Mouse (Mus musculus) lung, postnatal 10 days (tissue): ENCODE measurements around the gene Srxn1.

Source experiments
- DNase-seq: peaks from one replicate; pipeline ENCODE4 v3.0.0; 2021

Gene Srxn1

DNA sequence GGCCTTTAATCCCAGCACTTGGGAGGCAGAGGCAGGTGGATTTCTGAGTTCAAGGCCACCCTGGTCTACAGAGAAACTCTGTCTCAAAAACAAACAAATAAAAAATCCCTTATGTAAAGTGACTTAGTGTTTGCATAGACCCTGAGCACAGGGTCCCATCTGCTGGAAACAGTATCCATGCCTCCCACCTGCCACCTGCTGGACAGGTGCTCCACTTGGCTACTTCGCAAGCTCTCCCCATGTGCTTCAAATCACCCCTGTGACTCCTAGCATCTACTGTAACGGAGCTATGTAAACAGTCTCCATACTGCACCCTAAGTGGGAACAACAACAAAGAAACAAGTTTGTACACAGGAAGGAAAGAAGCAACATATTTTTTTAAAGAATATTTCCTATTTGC lies 23.3 kb downstream of the Srxn1 start:
- DNase-seq = no peak

DNA sequence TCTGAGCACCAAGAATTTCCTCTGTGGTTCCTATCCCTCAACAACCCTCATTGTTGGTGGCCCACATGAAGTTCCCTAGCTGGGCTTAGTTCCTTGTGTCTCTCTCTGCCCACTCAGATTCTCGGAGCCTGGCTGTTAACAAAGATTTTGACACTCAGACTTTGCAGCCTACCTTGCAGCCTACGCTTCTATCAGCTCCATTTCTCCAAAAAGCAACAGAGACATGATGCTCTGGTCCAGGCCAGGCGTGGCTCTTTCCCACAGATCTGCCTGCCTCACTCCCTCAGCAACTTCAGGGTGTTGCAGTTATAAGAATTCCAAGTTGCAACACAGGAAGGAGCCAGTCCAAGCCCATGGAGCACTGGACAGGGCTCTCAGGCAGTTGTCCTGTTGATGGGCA lies 24.5 kb downstream of the Srxn1 start:
- DNase-seq = no peak

DNA sequence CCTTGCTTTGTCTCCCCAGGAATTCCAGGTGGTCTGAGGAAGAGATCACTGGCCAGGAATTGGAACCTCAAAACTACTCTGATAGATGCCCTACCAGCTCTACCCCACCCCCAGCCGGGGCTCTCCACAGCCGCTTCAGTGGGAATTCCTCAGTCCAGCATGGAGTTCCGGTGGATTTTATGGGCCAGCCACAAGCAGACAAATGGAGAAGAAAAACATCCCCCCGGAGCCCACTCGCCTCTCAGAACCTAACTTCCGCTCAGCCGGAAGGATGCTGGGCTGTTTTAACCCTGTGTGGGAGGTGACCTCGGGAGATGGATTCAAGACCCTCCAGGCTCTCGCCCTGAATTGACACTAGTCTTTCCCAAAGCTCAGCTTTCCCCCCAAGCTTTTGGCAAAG lies 26.7 kb downstream of the Srxn1 start:
- no peak for DNase-seq

DNA sequence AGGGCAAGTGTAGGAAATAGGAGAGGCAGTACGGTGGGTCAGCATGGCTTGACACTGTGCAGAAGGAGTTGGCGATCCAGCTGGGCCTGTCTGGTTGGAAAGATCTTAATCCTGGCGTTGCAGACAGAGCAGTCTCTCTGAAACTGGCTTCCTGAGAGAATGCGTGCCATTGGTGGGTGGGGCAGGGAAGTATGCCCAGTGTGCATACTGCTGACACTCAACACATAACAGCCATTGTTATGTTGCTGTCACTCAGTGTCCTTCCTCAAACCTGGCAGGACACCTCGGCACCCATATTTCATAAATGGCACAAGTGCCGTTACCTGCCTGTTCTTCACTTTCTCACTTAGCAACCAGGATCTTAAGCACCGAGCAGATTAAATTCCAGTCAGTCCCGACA lies 27.4 kb downstream of the Srxn1 start:
- DNase-seq = peak; percentile 53

DNA sequence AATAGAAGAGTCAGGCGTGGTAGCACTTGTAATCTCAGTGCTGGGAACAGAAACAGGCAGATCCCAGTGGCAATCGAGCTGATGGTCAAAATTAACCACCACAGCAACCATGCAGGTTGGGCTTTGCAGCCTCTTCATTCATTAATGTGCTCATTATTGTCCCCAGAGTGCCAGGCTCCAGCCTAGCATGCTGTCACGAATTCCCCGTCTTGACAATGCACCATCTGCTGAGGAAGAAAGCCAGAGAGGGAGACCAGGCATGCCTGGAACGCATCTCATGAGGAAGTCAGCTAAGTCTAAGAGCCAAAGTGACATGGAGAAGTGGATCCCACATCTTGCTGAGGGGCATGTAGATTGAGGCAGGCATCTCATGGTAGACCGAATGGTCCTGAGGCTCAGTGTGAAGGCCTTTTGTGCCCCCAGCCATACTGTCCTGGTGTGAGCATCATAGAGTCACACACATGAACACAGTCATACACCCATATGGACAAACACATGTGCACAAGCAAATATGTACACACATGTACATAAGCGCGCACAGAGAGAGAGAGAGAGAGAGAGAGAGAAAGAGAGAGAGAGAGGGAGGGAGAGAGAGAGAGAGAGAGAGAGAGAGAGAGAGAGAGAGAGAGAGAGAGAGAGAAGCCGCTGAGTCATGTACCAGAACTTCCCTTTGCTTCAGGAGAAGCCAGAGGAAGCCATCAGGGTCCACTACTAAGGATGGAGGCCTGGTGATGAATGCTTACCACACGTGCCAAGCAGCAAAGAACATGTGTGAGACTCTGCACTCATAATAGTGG lies 34.1 kb downstream of the Srxn1 start:
- DNase-seq = no peak

DNA sequence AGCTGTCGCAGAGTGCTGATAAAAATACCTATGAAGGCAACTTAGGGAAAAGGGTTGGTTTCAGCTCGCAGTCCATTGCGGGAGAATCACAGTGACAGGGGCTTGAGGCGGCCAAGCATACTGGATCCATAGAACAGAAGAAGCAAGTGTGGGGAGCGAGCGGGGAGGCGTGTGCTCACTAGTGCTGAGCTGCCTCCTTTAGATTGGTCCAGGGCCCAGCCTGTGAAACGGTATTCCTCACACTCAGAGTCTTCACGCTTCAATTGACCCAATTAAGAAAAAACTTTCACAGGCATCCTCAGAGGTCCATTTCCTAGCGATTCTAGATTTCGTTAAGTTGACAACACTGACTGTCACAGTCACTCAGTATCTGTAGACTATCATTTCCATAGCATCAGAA lies 35.6 kb downstream of the Srxn1 start:
- DNase-seq = no peak

DNA sequence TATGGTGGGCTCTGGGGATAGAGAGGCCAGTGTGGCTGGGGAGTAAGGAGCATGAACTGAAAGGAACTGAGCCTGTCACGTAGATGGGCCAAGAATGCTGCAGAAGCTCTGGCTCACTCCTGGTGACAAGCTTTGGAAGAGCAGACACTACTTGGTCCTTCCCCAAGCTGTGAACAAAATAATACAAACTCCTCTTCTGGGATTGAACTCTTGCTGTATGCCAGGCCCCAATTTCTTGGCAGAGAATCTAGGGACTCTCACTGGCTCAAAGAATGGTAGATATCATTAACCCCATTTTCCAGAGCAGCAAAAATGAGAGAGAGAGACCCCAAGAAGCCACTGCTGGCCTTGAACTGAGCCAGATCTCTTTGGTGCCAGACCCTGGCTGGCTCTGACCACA lies 36.2 kb downstream of the Srxn1 start:
- peak; percentile 12 for DNase-seq

DNA sequence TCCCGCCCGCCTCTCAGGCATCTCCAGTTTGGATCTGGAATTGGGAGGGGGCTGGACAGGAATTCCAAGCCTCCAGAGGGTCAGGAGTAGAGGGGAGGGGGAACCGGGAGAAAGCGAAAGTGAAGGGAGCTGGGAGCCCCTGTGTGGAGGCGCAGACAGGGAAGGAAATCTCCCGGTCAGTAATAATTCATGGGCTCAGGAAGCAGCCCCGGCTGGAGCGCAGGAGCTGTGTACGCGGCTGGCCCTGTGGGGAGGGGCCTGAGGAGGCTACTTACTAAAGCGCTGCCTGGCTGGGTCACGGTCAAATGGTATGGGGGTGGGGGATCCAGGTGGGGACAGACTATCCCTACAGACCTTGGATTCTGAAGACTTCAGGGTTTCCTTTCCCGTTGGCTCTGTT lies 36.7 kb downstream of the Srxn1 start:
- peak; percentile 62 for DNase-seq

DNA sequence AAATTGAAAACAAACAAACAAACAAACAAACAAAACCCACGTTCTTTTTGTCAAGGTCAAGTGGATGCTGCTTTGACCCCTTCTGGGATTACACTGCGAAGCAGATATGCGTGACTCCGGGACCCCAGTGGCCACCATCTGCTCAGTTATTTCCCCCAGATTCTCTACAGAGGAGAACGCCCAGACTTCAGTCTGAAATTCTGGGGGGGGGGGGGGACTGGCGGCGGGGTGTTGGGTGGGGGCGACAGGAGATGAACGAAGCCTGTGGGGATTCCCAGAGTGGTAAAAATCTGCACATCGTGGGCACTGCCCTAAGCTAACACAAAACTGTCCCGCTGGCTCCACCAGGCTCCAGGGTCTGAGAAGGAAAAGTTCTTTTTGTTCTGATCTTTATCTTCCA lies 37.3 kb downstream of the Srxn1 start:
- no peak for DNase-seq

DNA sequence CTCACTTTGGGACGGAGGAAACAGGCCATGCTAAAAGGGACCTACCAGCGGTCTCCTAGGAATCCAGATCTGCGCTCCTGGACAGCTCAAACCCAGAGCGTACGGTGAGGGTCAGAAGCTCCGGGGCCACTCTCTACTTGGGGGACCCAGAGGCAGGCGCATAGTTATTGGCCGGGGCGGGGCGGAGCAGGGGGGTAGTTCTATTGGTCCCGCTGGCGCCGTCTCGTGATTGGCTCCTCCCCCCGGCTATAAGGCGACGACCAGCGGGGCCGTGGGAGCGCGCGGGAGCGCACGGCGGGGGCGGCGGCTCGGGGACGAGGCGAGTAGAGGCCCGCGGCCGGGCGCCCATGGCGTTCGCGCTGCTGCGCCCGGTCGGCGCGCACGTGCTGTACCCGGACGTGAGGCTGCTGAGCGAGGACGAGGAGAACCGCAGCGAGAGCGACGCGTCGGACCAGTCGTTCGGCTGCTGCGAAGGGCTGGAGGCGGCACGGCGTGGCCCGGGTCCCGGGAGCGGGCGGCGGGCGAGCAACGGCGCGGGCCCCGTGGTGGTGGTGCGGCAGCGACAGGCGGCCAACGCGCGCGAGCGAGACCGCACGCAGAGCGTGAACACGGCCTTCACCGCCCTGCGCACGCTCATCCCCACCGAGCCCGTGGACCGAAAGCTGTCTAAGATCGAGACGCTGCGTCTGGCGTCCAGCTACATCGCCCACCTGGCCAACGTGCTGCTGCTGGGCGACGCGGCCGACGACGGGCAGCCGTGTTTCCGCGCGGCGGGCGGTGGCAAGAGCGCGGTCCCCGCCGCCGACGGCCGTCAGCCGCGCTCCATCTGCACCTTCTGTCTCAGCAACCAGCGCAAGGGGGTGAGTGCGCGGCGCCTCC lies 38.2 kb downstream of the Srxn1 start, which contains the start of gene Tcf15:
Tcf15 (plus strand) TSS at position 283 of the 879 bp plus-strand sequence.
- peak; percentile 70 for DNase-seq

DNA sequence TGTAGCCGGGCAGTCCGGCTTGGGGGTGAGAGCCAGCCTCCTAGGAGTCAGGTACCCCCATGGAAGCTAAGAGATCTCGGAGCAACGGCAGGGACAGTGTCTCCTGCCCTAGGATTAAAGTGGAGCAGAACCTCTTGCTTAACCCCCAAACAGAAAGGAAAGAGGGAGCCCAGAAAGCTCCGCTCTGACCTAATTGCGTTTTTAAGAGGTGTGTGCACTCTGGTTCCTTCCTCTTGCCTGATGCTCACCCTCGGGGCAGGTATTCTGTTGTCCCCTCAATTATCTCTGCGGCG lies 38.8 kb downstream of the Srxn1 start:
- DNase-seq = no peak

DNA sequence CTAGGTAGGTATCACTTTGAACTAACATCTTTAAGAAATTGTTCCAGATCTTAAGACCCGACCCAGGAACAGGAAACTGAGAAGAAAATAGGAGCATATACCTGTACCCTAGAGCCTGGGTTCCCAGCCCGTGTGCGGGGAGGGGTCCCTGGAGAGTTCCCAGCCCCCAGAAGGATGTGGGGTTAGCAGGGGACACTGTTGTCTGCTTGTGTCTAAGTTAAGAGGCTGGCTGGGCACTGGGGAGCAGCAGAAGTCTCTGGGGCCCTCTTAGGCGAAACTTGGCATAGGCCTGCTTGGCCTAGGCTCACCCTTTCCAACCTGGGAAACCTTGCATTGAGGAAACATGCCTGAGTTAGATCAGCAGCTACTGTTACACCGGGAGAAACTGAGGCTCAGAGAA lies 39.2 kb downstream of the Srxn1 start:
- no peak for DNase-seq

DNA sequence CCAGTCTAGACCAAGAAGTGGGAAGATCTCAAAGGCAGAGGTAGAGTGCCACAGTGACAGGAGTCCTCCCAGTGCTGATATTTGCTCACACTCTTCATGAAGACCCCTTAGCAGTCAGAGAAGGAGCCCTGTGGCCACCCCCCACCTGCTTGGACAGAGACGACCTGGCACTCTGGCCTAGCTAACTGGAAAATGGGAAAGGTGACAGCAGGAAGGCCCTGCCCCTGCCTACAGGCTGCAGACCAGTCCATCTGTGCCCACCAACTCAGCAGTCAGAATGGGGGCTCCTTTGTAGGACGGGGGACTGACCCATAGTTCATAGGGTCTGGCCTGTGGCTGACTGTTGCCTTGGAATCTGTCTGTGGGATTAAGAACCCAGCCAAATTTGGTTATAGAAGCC lies 40.4 kb downstream of the Srxn1 start:
- no peak for DNase-seq

DNA sequence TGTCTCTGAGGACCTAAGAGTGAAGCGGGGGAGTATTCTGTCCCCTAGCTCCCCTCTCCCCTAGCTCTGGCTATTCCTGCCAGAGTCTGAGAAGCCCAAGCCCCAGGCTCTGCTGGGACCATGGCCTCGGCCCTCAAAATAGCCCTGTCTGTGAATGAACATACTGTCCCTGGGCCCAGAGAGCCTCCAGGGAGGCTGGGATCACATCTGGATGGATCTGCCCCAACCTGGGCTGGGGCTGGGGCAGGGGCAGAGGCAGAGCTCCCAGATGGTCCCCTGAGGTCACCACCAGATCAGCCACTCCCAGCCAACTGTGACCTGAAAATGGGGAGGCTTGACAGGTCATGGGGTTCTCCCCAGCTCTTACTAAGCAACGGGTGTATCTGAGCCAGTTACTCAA lies 41.8 kb downstream of the Srxn1 start:
- DNase-seq = no peak

DNA sequence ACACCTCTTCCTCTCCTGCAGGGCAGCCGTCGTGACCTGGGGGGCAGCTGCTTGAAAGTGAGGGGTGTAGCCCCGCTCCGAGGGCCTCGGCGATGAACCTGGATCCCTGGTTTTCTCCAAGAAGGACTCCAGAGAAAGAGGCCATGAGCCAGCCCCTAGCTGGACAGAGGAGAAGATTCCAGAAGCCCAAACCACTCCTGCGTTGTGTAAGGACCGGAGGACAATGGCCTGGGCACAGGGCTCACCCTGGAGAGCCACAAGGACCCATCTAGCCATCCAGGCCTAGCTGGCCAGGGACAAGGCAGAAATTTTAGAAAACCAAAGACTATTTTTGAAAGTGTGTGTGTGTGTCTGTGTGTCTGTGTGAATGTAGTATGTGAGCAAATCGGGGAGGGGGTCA lies 43.4 kb downstream of the Srxn1 start:
- DNase-seq = no peak

DNA sequence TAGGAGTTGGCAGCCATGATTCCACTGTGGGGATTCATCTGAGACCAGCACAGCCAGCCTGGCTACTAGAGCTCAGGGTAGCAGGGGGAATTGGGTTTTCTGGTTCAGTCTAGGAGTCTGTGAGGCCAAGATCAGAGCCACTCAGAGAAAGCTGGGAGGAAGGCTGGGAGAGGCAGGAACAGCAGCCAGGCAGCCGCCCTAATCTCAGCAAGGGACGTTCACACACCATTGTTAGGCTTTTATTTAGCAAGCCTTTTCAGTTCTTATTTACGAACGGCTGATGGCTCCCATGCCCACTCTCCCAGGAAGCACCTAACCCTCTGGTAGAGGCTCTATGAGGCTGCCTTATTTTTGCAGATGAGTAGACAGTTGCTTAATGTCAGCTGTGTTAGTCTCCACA lies 44.6 kb downstream of the Srxn1 start:
- no peak for DNase-seq

DNA sequence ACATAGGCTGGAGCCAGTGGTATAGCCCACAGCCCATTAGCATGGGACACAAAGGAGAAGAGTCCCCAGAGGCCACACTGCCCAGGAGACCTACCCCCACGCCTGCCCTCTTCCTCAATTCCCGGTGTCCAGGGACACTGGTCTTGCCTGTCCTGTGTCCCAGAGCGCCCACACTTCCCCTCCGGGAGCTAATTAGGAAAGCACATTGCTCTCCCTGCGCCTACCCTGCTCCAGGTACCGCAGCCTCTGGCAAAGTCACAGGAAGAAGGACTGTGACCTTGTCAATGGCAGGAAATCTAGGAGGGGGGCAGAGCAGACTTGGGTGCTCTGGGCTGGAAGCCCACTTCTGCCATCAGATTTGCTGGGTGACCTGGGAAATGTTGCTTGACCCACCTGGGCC lies 45.1 kb downstream of the Srxn1 start:
- DNase-seq = no peak

DNA sequence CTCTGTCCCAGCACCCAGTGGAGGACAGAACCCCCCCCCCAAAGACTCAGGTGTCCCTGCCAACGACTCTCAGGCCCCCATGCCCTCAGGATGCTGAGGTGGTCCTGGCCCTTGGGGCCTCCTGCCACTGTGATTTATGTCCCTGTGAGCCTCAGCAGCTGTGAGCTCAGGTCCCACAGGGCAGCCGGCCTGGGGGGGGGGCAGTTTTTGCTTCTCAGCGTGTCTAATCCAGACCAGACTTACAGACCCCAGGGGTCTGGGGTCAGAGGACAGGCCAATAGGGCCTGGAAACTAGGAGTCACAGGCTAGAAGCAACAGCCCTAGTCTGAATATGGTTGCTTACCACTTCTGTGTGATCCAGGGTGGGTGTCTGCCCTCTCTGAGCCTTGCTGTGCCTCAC lies 48.0 kb downstream of the Srxn1 start:
- no peak for DNase-seq

DNA sequence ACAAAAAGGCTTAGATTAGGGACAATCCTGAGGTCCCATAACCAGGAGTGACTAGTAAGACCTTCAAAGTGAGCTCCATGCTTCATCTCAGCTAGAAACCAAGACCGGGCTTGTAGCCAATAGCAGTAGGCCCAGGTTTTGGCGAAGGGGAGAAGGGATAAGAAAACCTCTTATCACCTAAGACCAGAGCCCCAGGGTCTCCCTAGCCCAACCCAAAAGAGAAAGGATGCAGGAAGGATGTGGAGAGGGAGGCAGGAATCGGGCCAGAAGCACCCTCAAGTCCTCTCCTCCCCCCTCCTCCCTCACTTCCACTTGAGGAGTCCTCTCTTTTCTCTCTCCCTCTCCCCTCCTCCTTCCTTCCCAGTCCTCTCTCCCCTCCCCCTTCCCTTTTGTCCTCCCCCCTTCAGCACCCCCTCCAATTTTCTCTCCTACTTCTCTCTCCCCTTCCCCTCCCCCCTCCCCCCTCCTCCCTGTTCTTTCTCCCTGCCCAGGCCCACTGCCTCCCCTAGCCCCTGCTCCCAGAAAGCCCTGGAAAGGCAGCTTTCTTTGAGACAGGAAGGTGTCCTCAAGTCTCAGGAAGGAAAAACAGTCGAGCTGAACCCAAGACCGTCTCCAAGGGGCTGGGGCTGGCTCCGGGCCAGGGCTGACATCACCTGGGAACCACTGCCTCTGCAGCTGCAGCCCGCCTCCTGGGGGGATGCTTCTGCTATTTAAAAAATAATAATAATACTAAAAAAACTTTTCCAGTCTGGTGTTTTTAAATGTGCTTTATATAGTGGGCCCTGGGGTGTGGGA lies 50.3 kb downstream of the Srxn1 start:
- DNase-seq = peak; percentile 29

DNA sequence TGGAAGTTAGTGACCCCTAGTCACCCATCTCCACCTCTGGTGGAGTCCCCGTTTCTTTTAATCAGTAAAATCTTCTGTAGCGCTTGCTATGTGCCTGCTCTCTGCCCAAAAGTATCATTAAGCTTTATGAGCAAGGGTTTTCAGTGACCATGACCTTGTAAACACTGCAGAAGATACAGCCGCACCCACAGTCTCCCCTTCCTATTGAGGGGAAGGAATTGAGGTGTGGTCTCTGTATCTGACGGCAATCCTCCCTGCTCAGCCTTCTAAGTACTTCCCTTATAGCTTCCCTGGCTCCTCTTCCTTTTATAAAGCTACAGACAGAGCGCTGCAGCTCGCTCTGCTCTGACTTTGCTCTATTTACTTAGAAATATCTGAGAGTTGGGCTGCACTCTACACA lies 51.2 kb downstream of the Srxn1 start:
- DNase-seq = no peak

DNA sequence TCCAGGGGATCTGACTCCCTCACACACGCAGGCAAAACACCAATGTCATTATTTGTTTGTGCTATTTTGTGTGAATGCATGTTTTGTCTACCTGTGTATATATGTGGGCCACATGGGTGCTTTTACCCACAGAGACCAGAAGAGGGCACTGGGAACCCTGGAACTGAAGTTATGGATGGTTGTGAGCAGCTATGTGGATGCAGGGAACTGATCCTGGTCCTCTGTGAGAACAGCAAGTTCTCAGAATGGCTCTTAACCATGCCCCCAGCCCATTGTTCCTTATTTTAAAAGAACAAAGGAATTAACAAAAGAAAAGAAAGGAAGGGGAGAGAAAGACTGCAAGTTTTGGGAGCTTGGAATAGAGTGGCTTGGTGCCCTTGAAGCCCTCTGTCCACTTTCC lies 54.2 kb downstream of the Srxn1 start:
- no peak for DNase-seq
